Mouse (Mus musculus) embryonic stem cell, embryonic (primary cell): ENCODE measurements around the gene Dnah12.

ENCODE experiments used
- CTCF ChIA-PET, 4 experiments: fragments of 300-600 bp in 2 of 4; fragments of 350-600 bp in 2 of 4; sonication (Branson Sonifier 250); formaldehyde crosslinking; loops; one replicate each; lab custom pipeline; 2022; ENCODE audit warnings: inconsistent platforms in 2 of 4; lab: Charles Lee
- POLR2A ChIA-PET, 4 experiments: fragments of 300-600 bp in 2 of 4; fragments of 350-600 bp in 2 of 4; sonication (Branson Sonifier 250); formaldehyde crosslinking; loops; one replicate each; lab custom pipeline; 2022; ENCODE audit warnings: antibody characterized with exemption in 4 of 4, inconsistent platforms in 1 of 4; lab: Charles Lee

Gene Dnah12

GRCm38 (mm10) chr14:26692974-26693373, at the start of gene Dnah12:
Gene Dnah12 (plus strand): TSS chr14:26693274.
- ChIA-PET CTCF (no interaction called here), POLR2A (no interaction called here)

DNA sequence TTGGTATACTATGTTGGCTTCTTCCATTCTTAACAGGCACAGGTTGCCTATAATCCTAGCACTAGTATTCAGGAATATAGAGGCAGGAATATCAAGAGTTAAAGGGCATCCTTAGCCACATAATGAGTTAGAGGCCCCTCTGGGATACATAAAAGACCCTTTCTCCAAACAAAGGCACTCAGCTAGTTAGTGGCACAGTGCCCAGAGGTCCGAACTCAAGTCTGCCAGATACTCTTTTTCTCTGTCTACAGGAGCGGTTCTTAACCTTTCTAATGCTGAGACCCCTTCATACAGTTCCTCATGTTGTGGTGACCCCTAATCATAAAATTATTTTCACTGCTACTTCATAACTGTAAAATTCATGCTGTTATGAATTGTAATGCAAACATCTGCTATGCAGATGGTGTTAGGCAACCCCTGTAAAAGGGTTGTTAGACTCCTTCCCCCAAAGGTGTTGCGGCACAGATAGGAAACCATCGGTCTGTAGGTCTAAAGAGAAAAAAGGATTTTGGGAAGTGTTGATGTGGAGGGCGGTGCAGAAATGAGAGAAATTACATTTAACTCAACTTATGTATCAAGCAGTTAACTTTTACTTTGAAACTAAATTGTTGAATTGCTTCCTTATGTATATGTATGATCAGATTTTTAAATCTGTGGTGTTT, 47.0 kb upstream of the Dnah12 start:
- ChIA-PET CTCF (no interaction called here), POLR2A (interaction anchor here in 1 of 4 experiments (0.5 to 4.3 kb wide), 4 partner anchors 11 to 180 kb away, joined by 3 to 18 read pairs (median 5); no protein-coding TSS in a partner anchor)

DNA sequence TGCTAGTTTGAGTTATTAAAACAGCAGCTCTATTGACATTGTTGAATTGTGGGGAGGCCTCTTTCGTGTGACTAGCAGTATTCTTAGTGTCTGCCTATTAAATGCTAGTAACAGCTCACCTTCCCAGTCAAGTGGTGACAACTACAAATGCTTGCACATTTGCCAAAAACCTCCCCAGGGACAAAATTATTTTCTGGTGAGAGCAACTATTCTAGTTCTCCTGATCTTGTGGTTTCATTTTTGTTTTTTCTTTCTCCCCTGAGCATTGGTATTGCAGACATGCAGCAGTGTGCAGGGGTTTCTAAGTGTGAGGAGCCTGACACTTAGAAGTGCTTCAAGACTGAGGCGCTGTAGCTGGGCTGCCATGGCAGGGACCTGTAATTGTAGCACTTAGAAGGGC, 45.3 kb upstream of the Dnah12 start:
- CTCF ChIA-PET = no interaction called here
- POLR2A ChIA-PET = interaction anchor here in 2 of 4 experiments (0.7 to 4.3 kb wide), 6 partner anchors 8 to 22 kb away, joined by 3 to 18 read pairs (median 4); partner anchors contain the start of gene Pde12 (in 1 of the 2)

DNA sequence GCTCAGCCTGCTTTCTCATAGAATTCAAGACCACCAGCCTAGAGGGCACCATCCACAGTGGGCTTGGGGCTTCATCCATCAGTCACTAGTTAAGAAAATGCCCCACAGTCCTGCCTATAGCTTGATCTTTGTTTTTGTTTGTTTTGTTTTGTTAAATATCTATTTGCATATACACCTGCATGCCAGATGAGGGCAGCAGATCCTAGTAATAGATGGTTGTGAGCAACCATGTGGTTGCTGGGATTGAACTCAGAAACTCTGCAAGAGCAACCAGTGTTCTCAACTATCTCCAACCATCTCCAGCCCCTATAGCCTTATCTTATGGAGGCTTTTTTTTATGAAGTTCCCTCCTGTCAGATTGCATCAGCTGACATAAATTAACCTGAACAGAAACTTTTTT, 41.2 kb upstream of the Dnah12 start:
- POLR2A ChIA-PET = interaction anchor here (0.6 to 9.3 kb wide), 24 partner anchors 9 to 348 kb away, joined by 3 to 84 read pairs (median 4); partner anchors contain the start of genes Pde12 (in 3 of the 4) and Arf4 (in 1 of the 4)
- CTCF ChIA-PET = interaction anchor here (0.6 to 1.7 kb wide), 10 partner anchors 12 to 378 kb away, joined by 3 to 8 read pairs (median 4); no protein-coding TSS in a partner anchor

DNA sequence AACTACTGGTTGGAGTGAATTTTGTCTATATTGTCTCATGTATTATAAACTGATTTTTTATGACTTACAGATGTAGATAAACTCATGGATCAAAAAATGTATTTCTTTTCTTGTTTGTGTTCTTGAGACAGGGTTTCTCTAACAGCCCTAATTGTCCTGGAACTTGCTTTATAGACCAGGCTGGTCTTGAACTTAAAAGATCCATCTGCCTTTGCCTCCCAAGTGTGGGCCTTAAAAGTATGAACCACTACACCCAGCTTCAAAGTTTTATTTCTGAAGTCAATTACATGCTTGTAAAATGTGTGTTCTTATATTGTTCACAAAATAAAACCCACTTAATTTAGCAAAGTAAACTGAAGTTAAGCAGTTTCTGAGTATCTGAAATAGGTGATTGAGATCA, 34.9 kb upstream of the Dnah12 start:
- CTCF ChIA-PET = interaction anchor here in 1 of 4 experiments (0.6 kb wide), 1 partner anchor 364 kb away, joined by 3 read pairs; no protein-coding TSS in a partner anchor
- POLR2A ChIA-PET = interaction anchor here in 3 of 4 experiments (0.7 to 9.3 kb wide), 8 partner anchors 10 to 199 kb away, joined by 3 to 84 read pairs (median 6); partner anchors contain the start of genes Pde12 (in 2 of the 3) and Slmap (in 1 of the 3)

GRCm38 (mm10) chr14:26660233-26660632, 32.8 kb upstream of the Dnah12 start:
- ChIA-PET CTCF (no interaction called here), POLR2A (interaction anchor here in 1 of 4 experiments (2.2 kb wide), 1 partner anchor 10 kb away, joined by 12 read pairs; the partner anchor contains the start of gene Pde12)

DNA sequence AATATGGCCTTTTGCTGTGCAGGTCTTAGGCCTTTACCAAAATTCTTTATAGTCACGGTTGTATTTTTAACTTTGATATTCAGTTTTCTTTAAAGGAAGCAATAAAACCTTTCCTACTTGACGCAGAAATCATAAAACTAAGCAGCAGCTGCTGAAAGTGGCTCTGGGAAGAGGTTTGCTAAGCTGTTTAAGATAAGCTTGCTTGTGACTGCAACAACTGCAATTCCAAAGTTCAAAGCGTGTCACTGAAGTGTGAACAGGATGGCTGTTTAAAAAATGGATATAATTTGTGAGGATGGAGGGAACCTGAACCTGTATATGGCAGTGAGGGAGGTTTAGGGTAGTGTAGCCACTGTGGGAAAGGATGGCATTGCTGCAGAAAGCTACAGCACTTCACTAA, 31.1 kb upstream of the Dnah12 start:
- POLR2A ChIA-PET = interaction anchor here in 2 of 4 experiments (0.9 to 3.4 kb wide), 5 partner anchors 7 to 28 kb away, joined by 3 to 12 read pairs (median 4); partner anchors contain the start of gene Pde12 (in 2 of the 2)
- CTCF ChIA-PET = interaction anchor here in 2 of 4 experiments (0.6 kb wide), 2 partner anchors 11 to 312 kb away, joined by 3 read pairs; no protein-coding TSS in a partner anchor

DNA sequence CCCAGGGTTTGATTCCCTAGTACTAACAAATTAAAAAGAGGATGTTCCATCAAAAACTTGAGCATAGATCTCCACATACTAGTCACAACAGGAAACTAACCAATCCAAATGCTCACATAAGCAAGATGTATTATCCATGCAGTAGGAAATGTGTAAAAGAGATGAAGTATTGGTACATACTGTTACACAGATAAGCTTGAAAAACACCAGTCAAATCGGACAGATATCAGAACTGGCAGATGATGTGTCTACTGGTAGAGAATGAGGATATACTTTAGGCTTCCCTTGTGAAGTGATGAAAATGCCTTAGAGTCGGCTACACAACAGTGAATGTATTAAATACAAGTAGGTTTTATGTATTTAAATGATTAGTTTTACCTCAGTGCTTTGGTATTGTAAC, 30.6 kb upstream of the Dnah12 start:
- CTCF ChIA-PET = interaction anchor here in 1 of 4 experiments (0.6 kb wide), 1 partner anchor 311 kb away, joined by 3 read pairs; no protein-coding TSS in a partner anchor
- POLR2A ChIA-PET = interaction anchor here in 1 of 4 experiments (1.0 to 3.4 kb wide), 2 partner anchors 11 to 29 kb away, joined by 4 to 12 read pairs; no protein-coding TSS in a partner anchor

DNA sequence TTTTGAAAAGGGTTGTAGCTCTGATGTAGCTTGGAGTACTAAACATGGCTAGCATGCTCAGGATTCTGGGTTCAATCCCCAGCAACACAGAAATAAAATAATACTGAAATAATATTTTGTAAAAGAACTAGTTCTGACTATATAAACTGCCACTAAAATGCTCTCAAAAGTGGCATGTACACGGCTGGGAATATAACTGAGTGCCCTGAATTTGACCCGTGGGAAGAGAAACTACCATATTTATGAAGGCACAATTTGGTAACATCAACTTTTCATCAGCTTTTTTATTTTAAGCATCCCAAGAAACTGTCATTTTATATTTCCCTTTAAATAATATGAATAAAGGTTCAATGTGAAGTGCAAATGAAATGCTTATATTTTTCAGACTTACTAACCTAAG, 29.2 kb upstream of the Dnah12 start:
- POLR2A ChIA-PET = interaction anchor here in 2 of 4 experiments (0.6 to 3.4 kb wide), 5 partner anchors 8 to 232 kb away, joined by 3 to 12 read pairs (median 4); no protein-coding TSS in a partner anchor
- CTCF ChIA-PET = no interaction called here

DNA sequence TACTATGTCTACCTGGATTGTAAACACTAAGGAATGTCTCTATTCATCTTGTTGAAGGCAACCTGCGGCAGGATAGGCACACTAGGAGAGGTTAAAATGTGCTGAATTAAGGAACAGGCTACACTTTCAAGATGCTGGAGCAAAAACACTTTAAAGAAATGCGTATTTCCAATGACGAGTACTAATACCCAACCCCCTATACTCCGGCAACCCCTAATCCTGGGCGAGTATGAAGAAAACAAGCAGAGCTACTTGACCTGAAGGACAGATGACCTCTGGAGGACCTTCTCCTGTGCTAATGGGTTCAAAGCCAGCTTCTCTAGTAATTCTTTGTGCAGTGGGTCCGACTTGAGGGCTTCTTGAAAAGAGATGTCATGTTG, 25.1 kb upstream of the Dnah12 start:
- CTCF ChIA-PET = interaction anchor here in 1 of 4 experiments (1.1 kb wide), 1 partner anchor 199 kb away, joined by 3 read pairs; no protein-coding TSS in a partner anchor
- POLR2A ChIA-PET = interaction anchor here (0.8 to 7.1 kb wide), 17 partner anchors 11 to 303 kb away, joined by 3 to 84 read pairs (median 5); partner anchors contain the start of genes Appl1 (in 2 of the 4) and Slmap (in 2 of the 4)

- ChIA-PET CTCF (interaction anchor here in 3 of 4 experiments (0.5 to 1.4 kb wide), 6 partner anchors 13 to 361 kb away, joined by 3 to 8 read pairs (median 4); no protein-coding TSS in a partner anchor), POLR2A (interaction anchor here (0.5 to 7.1 kb wide), 49 partner anchors 7 to 1441 kb away, joined by 3 to 84 read pairs (median 3); partner anchors contain the start of genes Appl1 (in 2 of the 4), Slmap (in 2 of the 4), Arf4 (in 1 of the 4) and Il17rd (in 1 of the 4))
Observed at GRCm38 (mm10) chr14:26668371-26669291, 24.4 kb upstream of the Dnah12 start.

GRCm38 (mm10) chr14:26669292-26670073, 23.6 kb upstream of the Dnah12 start, which contains the start of gene Pde12:
Gene Pde12 (minus strand): TSS chr14:26669883.
- ChIA-PET CTCF (interaction anchor here in 3 of 4 experiments (0.5 to 1.4 kb wide), 6 partner anchors 14 to 362 kb away, joined by 3 to 8 read pairs (median 3); no protein-coding TSS in a partner anchor), POLR2A (interaction anchor here (0.5 to 7.1 kb wide), 52 partner anchors 8 to 1442 kb away, joined by 3 to 84 read pairs (median 3); partner anchors contain the start of genes Appl1 (in 2 of the 4), Slmap (in 2 of the 4), Arf4 (in 1 of the 4) and Il17rd (in 1 of the 4))

- POLR2A ChIA-PET = interaction anchor here in 2 of 4 experiments (0.8 to 7.1 kb wide), 8 partner anchors 10 to 397 kb away, joined by 3 to 84 read pairs (median 12); partner anchors contain the start of gene Arf4 (in 1 of the 2)
- CTCF ChIA-PET = no interaction called here
Observed at GRCm38 (mm10) chr14:26670964-26671363, 22.1 kb upstream of the Dnah12 start.

DNA sequence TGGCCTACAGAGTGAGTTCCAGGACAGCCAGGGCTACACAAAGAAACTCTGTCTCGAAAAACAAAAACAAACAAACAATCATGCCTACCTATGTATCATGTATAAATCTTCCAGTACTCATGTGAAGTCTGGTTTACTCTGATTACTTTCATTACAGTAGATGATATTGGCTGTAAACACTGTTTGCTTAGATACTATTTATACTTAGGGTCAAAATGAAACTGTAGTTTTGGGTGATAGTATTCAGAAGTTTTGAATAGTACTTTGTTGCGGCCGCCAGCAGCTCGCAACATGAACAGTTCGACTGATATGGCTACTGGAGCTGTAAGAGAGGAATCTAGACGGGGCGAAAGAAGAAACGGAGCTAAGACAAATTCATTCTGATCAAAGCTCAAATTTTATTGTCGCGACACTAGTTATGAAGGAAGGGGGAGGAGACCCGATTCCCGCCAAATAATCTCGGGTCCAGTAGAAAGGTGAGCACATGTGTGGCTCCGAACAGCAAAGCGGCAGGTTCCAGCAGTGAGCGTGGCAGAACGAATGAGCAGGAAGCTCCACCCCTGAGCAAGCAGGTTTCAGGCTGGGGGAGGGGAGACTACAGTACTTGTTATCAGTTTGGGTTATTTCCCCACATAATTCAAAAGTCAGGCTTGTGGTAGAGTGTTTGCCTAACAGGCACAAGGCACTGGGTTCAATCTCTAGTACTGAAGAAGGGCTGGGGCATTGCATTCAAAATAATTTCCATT, 21.0 kb upstream of the Dnah12 start:
- POLR2A ChIA-PET = interaction anchor here in 2 of 4 experiments (0.6 to 7.1 kb wide), 7 partner anchors 11 to 1771 kb away, joined by 3 to 84 read pairs (median 5); no protein-coding TSS in a partner anchor
- CTCF ChIA-PET = interaction anchor here in 1 of 4 experiments (0.6 kb wide), 1 partner anchor 218 kb away, joined by 3 read pairs; no protein-coding TSS in a partner anchor

GRCm38 (mm10) chr14:26674476-26675169, 18.5 kb upstream of the Dnah12 start:
- POLR2A ChIA-PET = interaction anchor here in 2 of 4 experiments (0.9 to 2.5 kb wide), 15 partner anchors 11 to 435 kb away, joined by 3 to 9 read pairs (median 4); partner anchors contain the start of genes Slmap (in 2 of the 2) and Appl1 (in 1 of the 2)
- CTCF ChIA-PET = interaction anchor here in 2 of 4 experiments (1.0 to 1.9 kb wide), 7 partner anchors 11 to 355 kb away, joined by 3 to 7 read pairs (median 4); no protein-coding TSS in a partner anchor
